Mouse (Mus musculus): ENCODE results near the gene Galntl6.

Gene Galntl6

DNA sequence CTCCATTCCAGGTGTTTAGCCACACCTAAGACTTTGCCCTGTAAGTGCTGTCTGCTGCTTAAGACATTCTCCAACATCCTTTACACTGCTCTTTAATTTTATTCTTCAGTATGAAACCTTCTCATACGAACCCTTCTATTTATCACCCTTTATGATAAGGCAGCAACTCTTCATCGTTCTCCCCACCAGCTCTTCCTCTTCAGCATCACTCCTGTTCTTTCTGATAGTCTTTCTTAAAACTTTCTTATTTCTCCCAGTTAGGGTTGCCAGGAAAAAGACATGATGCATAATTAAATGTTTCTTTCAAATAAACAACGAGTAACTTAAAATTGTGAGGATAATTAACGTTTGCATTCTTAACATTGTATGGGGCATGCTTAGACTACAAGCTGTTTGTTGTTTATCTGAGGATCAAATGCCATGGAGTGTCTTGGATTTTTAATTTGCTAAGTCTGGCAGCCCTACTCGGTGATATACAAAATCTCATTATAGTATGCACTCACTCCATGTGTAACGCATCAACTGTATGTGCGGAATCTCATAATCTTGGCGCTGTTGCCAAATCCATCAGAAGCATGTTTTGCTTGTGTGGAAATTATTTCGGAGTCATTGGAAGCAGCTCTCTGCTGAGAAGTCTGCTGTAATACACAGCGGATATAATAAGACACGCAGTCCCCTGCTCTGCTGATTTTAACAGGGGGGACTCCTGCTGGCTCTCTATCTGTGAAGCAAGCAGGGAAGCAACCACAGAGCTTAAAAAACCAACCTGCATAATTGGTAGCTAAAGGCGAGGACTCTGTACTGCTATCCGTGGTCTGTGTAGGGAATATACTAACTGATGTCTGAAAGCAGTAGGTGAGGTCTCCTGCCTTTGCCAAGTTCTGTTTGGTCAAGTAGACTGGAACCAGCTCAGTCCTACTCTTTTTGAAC lies 1069.7 kb downstream of the Galntl6 start:
- no peak for DNase-seq (ENCODE audit: low spot score)

DNA sequence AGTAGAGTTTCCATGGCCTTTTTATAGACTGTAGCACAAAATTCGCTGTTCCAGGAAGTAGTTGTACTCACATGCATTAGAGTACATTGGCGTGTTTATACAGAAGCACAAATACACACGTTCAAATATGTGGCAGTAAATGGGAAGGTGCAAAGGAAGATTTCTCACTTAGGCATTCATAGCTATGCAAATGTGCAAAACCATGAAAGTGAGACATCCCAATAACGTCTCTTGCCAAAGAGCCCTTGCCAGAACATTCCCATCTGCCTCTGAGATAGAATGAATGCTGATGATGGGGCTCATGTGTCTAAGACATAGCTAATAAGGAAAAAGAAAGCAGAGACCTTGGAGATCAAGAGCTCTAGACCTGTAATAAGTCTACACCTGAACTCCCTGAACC lies 1071.0 kb downstream of the Galntl6 start:
- DNase-seq (ENCODE audit: low spot score) = no peak

DNA sequence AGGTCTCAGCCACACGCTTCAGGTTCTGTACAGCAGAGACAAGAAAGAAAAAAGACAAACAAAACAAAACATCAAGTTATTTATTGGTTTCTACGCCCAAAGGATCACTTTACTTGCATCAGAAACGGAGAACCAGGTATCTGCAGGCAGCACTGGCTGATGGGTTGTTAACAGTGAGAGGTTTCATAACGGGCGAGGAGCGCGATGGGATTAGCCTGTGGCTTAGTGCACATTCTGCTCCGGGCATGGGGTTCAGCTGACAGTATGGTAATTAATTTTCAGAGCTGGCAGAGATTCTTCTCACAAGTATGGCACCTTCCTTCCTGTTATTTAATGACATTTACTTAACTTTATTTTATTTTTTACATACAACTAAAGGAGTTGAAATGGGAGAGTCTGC lies 1075.1 kb downstream of the Galntl6 start:
- DNase-seq (ENCODE audit: low spot score) = no peak

DNA sequence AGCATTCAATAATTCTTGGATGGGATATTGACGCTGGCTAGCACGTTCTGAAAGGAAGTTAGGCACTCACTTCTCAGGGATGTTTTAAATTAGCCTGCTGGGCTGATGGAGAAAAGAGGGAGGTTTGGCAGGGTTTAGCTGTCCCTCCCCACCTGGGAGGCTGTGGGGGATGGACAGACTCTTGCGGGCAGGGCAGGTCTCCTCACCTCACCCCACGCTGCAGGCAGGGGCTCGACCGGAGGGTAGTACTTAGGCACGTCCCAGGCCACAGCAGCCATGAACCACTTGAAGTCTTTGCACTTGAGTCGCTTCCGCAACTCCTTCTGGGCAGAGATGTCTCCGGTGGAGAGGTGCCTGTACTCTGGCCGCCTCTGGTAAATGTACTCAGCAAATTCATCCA lies 1075.5 kb downstream of the Galntl6 start:
- DNase-seq (ENCODE audit: low spot score) = no peak

DNA sequence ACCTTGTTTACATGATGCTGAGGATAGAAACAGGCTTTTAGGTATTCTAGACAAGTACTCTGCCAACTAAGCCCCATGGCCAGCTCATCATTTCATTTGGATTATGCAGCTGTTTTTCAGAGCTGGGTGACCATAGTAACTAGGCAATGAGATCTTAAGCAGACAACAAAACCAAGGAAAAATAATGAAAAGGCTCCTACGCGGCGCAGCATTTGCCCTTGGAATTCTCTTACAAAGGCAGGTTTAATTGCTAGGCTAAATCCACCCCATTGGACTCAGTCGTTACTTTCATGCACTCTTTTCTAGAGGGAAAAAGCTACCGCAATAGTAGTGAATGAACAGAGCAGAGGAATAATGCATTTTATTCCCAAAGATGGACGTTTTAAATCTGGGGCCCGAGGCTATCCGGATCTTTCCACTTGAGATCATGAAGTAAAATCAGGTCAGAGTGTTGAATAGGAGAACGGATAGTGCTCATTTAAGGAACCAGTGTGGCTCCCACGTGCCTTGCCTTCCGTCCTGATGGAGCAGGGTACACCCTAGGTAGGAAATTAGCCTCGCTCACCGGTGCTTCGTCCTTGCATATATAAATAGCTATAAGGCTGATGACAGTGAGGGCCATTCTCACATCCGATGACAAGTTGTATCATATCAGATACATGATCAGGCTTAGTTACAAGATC lies 1076.1 kb downstream of the Galntl6 start:
- DNase-seq (ENCODE audit: low spot score) = no peak

DNA sequence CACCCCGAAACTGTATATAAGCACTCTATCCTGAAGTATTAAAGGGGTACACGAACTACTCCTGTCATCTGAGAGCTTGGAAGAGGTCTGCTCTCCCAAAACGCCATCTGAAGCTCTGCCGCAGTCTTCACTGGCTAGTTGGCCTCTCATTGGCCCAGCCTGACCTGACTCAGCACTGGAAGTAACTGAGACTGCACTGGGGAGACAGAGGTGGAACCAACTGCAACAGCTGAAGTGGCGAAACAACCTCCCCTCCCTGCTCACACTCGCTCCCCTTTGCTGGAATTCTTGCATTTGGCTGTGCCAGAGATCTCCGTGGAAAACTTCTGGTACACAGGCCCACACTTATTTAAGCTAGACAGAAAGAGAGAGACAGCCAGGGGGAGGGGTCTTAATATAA lies 1089.3 kb downstream of the Galntl6 start:
- DNase-seq (ENCODE audit: low spot score) = no peak

DNA sequence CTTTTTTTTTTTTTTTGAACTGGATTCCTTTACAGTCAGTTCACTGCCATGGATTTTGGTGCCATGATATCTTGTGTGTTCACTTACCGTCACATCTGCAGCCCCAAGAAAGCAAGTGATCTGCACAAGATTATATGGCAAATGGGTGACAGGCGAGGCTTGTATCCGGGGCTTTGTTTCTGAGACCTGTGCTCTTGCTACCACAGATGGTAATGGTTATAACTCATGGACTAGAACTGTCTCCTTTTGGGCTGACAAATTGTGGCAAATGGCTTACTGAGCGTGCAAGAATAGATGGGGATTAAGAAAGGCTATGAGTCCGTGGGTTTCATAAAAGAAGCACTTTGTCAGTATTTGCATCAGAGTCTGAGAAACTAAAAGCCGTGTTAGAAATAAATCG lies 1096.4 kb downstream of the Galntl6 start:
- DNase-seq (ENCODE audit: low spot score) = no peak

DNA sequence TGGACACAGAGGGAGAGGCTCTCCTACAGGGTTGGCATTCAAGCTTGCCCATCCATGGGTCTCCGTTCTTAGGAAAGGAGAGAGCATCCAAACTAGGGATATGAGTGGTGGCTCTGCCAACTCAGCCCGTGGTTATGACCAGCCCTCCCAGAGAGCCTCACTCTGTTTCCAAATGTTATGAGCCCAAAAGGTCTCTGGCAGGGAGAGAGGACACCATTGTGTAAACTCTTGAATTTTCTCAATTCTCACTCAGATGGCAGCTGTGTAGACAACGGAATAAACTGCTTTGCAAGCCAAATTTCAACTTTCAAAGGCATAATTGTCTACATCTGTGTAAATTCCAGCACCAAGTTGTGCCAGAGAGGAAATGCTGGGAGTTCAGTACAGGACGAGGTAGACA lies 1105.4 kb downstream of the Galntl6 start:
- no peak for DNase-seq (ENCODE audit: low spot score)

DNA sequence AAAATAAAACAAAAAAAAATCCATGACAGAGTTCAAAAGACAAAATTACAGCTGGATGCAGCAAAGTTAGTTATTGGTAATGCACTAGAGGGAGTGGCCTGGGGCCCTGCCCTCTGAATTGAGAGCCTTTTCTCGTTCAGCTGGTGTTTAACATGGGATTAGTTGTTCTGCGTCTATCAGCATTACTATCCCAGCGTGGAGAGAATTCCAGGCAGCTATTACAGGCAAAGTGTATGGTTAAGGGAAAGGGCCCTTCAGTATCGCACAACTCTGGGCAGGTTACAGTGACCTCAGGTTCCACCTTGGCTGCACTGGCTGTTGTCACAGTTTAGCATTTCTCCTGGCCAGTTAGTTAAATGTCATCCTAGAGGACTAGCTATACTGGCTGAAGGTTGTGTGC lies 1107.3 kb downstream of the Galntl6 start:
- DNase-seq (ENCODE audit: low spot score) = no peak

DNA sequence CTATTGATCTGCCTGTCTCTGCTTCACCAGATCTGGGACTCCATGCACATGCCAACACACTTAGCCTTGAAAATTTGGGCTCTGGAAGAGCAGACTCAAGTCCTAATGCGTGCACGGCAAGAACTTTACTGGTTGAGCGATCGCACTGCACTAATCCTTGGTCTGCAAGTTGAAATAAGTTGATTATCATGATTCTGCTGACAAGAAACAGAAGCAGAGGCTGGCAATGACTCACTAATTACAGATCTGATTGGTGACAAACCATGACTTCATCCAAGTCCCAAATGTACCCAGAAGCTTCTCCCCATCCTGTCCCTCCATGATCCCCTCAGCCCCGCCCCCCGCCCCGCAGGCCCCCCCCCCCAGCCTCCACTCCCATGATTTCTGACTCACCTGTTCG lies 1108.6 kb downstream of the Galntl6 start:
- no peak for DNase-seq (ENCODE audit: low spot score)

DNA sequence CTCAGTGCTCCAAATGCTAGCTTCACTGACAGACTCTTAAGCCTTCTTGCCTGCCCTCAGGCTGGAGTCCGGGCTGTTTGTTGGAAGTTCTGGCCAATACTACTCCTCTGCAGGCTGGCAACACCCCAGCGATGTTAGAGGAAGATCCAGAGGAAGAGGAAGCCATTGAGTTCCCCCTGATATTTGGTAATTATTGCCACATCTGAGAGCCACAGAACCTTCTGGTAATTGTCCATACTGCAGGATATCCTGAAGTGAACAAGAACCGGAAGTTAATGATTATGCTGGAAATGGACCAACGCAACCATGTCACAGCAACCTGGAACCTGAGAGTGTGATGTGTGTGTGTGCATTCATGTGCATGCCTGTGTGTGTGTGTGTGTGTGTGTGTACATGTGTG lies 1111.2 kb downstream of the Galntl6 start:
- DNase-seq (ENCODE audit: low spot score) = no peak

DNA sequence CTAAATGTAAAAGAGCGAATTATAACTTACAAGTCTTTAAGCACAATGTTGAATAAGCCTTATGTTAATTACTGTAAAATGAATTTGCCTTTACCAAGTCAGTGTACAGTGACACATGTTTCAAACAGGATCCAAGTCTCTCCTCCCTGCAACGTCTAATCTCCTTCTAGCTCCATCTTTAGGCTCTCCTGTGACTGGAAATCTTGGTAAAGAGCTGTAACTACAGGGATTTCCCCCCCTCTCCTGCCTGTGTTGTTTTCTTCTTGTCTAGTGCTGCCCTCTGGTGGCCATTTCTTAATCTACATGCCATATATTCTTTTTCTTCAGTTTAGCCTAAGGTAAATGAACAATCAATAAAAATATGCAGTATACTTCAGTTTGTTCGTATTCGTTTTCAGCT lies 1112.1 kb downstream of the Galntl6 start:
- peak; percentile 63 for DNase-seq (ENCODE audit: low spot score)

DNA sequence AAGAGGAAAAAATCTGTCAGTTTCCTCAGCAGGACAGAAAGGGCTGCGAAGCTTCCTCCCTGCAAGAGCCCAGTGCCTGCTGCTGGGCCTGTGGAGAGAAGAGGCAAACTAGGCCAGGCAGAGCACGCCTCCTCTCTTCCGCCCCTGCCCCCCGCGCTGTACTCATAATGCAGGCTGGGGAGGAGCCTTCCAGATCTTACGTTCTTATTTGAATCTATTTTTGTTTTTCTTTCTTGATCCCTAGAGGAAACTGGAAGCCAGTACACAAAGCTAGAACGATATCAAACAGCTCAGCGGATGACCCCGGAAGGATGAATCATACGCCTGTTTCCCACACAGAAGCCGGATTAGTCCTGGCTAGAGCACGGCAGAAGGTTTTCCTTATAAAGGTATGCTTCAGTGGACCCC lies 1112.6 kb downstream of the Galntl6 start:
- peak; percentile 46 for DNase-seq (ENCODE audit: low spot score)

DNA sequence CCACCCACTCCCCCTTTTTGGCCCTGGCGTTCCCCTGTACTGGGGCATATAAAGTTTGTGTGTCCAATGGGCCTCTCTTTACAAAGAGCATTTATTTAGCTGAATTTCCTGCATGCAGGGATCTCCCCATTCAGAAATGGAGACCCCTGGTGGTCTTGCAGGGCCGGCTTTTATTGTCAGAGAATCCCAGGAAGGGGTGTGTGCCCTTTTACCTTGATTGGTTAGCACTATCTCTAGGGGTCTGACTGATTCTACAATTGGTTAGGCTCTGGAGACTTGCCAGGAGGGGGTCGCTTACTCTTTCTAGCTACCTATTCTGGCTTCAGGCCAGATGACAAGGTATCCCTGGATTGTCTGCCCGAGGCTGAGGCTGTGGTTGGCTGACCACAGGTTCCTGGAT lies 1119.0 kb downstream of the Galntl6 start:
- DNase-seq (ENCODE audit: low spot score) = no peak

DNA sequence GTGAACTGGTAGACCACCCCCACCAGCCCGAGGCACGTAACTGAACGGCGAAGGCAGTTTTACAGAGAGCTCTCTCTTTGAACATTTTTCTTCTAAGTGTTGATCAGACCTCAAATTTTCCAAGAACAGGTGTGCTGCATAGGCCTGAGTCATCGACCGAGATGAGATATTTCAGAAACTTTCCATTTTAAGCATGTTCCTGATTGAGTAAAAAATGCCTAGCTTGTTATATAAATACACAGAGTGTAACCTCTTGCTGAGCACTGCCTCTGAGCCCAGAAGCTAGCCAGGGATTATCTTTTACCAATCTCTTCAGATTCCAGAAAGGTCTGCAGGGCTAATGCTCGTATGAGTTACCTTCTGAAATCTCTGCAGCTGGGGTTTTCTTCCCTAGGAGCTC lies 1120.2 kb downstream of the Galntl6 start:
- DNase-seq (ENCODE audit: low spot score) = no peak

DNA sequence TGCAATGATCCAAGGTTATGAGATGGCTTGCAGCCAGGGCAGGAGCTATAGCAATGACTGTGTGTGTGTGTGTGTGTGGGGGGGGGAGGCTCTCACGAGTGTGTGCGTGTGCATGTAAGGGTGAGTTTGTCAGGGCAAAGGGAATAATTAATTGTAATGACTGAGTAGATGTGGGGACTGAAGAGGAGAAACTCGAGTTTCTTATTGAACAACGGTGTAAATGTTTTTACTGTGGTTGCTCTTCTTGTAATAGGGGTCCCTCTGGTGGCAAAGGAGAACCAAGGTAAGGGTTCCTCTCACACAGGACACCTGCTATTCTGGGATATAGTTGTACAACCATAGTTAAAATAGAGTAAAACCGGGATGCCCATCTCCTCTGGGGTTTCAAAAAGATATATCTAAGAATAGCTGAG lies 1121.1 kb downstream of the Galntl6 start:
- no peak for DNase-seq (ENCODE audit: low spot score)

DNA sequence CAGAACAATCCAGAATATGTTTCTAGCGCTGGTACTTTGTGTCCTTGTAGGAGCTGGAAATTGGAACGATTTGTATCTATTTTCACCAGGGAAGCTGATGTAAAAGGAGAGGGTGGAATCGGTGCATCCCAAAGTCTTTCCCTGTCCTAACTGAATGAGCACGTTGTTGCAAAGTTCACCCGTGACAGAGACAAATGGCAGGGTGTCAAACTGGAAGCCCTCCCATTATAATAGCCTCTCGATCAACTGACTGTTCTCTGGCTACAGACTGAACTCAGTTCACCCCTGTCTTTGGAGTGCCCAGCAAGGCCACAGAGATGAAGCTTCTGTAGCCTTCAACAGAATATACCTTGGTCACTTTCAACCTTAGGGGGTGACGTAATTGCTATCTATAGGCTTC lies 1132.9 kb downstream of the Galntl6 start:
- no peak for DNase-seq (ENCODE audit: low spot score)

DNA sequence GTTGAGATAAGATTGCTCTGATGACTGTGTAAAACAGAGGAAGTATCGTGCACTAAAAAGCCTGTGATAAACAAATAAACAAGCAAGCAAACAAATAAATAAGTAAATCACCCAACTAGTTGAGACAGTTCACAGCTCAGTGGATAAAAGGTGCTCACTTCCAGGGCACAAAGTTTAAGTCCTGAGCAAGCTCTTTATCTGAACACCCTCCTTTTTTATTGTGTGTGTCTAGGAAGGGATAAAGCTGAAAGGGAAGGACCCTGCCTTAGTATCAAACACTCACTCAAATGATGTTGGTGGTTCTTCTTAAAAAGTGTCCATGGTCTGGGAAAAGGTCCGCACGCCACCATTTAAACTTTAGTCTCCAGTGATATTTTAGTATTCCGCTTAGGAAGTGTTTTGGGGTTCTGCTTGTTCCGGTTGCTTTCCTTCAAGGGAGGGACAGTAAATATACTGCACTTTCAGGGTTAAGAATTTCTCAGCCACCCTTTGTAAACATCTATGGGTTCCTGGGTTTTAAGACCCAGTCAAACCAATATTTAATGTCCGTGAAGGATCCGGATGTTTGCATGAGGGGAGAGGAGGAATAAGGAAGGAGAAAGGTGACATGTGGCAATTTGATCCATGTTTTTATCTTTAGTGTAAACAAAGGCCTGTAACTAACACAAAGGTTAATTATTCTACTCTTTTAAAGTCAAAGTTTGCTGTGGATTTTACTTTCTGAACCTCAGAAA lies 1134.3 kb downstream of the Galntl6 start:
- no peak for DNase-seq (ENCODE audit: low spot score)

DNA sequence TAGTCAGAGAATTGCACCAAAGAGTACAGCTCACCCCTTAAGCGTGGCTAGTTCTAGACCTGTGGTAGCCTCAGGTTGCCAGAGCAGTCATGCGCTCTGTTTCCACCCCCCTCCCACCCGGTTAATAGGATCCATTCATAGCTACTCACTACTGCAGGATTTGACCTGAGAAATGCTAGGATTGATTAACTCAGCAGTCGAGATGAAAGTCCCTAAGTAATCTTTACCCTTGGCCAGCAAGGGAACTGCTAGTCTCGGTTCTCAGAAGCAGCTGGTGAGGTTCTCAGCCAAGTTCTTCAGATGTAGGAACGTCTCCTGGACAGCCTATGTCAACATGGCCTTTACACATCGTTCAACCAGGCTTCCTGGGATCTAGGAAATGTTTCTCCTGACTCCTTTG lies 1135.7 kb downstream of the Galntl6 start:
- DNase-seq (ENCODE audit: low spot score) = peak; percentile 54

DNA sequence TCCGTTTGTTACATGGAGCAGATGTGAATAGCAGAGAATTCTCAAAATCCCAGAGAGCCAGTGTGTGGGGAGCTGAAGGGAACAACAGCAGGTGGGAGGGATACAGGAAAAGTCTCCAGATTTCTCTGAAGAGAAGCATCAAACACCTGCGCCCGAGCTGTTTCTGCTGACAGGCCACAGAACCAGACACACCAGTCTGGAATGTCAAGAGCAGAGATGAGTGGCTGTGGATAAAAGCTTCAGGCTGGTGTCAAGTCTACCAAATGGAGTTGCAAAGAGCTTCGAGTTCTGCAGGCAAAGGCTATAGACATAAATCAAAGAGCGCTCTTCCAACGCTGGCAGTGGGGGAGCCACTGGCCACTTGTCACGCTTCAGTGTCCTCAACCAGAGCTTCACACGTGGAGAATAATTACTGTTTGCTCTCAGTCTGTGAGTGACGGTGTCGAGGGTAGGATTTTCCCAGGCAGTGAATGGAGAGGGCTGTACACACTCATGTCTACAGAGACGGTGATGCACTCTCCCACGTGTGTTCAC lies 1139.6 kb downstream of the Galntl6 start:
- no peak for DNase-seq (ENCODE audit: low spot score)

DNA sequence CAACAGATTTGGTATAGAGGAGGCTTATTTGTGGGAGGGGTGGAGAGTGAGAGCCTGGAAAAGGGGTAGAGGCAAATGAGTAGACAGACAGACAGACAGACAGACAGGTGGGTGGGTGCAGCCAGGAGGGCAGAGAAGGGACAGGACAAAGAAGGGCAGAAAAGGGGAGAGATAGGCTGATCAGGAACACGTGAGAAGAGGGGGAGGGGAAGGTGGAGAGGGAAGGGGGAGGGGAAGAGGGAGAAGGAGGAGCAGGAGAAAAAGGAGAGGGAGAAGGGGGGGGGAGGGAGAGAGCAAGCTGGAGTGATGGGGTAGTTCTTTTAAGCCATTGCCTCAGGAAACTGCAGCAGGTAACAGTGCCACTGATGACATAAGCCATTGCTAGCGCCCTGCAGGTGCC lies 1144.9 kb downstream of the Galntl6 start:
- no peak for DNase-seq (ENCODE audit: low spot score)

DNA sequence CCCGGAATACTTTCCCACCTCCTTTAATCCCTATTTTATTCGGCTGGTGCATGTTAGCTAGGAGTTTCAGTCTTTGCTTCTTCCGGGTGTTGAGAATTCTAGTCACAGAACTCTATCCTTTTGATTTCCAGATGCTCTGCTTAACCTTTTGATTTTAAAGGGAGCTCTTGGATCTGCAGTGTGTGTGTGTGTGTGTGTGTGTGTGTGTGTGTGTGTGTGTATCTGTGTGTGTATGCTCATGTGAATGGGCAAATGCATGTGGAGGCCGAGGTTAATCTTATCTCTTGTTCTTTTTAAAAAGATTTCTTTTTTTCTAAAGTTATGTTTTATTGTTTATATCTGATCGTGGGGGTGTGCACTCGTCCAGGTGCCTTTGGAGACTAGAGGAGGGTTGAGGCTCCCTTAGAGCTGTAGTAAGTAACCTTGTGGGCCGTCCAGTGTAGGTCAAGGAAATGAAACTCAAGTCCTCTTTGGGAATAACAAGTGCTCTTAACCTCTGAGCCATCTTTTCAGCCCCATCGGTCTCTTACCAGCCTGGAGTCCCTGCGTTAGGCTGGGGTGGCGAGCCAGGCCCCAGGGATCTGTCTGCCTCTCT lies 1145.9 kb downstream of the Galntl6 start:
- DNase-seq (ENCODE audit: low spot score) = no peak

Data from yolk sac, embryonic 10.5 days (tissue).